Mouse (Mus musculus): ENCODE data around the gene Skap1. TPM values are rescaled to one million over a fixed set of nuclear protein-coding genes. Genes with fewer than 3 reads are reported as not detected.
A peak's percentile ranks its signal among the peaks of the same experiment; 100 is the strongest.

Gene Skap1
- polyA plus RNA-seq, 1 experiment from 2014 or later, result 1.8 TPM

DNA sequence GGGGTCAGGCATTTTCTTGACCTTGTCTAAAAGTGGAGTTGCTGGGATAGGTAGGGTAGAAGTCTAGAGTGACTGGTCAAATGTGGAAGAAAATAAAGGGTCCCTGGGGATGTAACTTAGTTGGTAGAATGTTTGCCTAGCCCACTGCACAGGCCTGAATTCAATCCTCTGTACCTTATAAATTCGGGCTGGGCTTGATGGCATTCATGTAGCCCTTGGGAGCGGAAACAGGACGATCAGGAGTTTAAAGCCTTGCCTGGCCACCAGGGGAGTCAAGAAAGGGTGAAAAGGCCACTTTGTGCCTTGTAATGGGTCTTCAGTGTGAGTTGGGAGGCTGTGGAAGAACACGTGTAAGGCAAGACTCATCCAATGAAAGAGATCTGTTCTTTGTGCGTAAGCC lies 325.6 kb downstream of the Skap1 start:
- peaks cover 8% of the 10 kb centered on the region; the same call in 1 of the 2 replicates for H3K4me1 ChIP-seq (ENCODE audit: control insufficient read depth, insufficient read depth, low read length)
- H3K36me3 ChIP-seq (ENCODE audit: control insufficient read depth, insufficient read depth, low read length), result no peaks in the 10 kb centered on the region
- peak overlapping the region; percentile 69 for H3K4me3 ChIP-seq (ENCODE audit: low read depth, low read length)
- H3K9me3 ChIP-seq (ENCODE audit: control insufficient read depth, low read length), result no peaks in the 10 kb centered on the region
- no peak for ATAC-seq (ENCODE audit: insufficient read depth, low FRiP score, low TSS enrichment)
- no peaks in the 10 kb centered on the region for H3K27me3 ChIP-seq (ENCODE audit: control insufficient read depth, insufficient read depth, low read length)
- WGBS, result 8% methylated on average over 5 of the region's 5 CpGs
- no peak for DNase-seq (ENCODE audit: low spot score)
- peak overlapping the region; percentile 91 for H3K9ac ChIP-seq (ENCODE audit: low read length)
- peak overlapping the region; percentile 72 for H3K4me2 ChIP-seq (ENCODE audit: low read depth)
- no peak overlapping the region for H3K27ac ChIP-seq (ENCODE audit: low read depth, low read length)

DNA sequence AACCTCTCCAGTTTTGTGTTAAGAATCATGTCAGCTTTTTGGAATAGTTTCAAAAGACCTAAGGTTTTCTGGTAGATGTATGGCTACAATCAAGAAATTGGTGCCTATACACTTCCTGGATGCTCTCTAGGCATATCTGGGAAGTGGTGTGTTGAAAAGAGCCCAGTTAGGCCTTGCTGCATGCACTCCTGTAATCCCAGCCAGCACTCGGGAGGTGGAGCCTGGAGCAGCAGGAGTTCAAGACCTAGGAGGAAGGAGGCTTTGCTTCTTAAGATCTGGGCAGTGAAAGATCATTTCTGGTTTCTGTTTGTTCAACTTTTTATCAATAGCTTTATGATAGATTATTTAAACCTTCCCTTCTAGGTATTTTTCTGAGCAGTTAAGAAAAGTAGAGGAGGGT lies 326.3 kb downstream of the Skap1 start:
- Histone ChIP-seq H3K9ac (ENCODE audit: low read length) (no peak overlapping the region), H3K9me3 (ENCODE audit: control insufficient read depth, low read length) (no peaks in the 10 kb centered on the region), H3K36me3 (ENCODE audit: control insufficient read depth, insufficient read depth, low read length) (no peaks in the 10 kb centered on the region), H3K4me2 (ENCODE audit: low read depth) (peak overlapping the region; percentile 72), H3K4me1 (ENCODE audit: control insufficient read depth, insufficient read depth, low read length) (peaks cover 8% of the 10 kb centered on the region; the same call in 1 of the 2 replicates), H3K4me3 (ENCODE audit: low read depth, low read length) (peak overlapping the region; percentile 69), H3K27ac (ENCODE audit: low read depth, low read length) (no peak overlapping the region), H3K27me3 (ENCODE audit: control insufficient read depth, insufficient read depth, low read length) (no peaks in the 10 kb centered on the region)
- no peak for ATAC-seq (ENCODE audit: insufficient read depth, low FRiP score, low TSS enrichment)
- WGBS, result 11% methylated on average over 1 of the region's 1 CpGs
- DNase-seq (ENCODE audit: low spot score), result no peak

DNA sequence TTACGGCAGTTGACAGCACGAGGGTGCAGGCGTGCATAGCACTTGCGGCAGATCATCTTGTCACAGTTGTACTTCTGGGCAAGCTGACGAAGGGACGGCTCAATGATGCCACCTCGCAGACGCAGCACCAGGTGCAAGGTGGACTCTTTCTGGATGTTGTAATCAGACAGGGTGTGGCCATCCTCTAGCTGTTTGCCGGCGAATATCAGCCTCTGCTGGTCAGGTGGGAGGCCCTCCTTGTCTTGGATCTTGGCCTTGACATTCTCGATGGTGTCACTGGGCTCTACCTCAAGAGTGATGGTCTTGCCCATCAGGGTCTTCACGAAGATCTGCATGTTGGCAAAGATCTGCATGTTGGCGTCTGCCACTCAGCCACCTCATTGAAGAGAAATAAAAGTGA lies 331.1 kb downstream of the Skap1 start:
- Histone ChIP-seq H3K9ac (ENCODE audit: low read length) (no peak overlapping the region), H3K4me3 (ENCODE audit: low read depth, low read length) (no peak overlapping the region), H3K4me1 (ENCODE audit: control insufficient read depth, insufficient read depth, low read length) (peaks cover 2% of the 10 kb centered on the region; the same call in 1 of the 2 replicates), H3K27me3 (ENCODE audit: control insufficient read depth, insufficient read depth, low read length) (no peaks in the 10 kb centered on the region), H3K36me3 (ENCODE audit: control insufficient read depth, insufficient read depth, low read length) (0 out of 2 replicates have a peak, but pooled peaks cover 6% of the 10 kb centered on the region), H3K27ac (ENCODE audit: low read depth, low read length) (no peak overlapping the region), H3K9me3 (ENCODE audit: control insufficient read depth, low read length) (no peaks in the 10 kb centered on the region), H3K4me2 (ENCODE audit: low read depth) (no peak overlapping the region)
- 96% methylated on average over 13 of the region's 13 CpGs for WGBS
- no peak for DNase-seq (ENCODE audit: low spot score)
- no peak for ATAC-seq (ENCODE audit: insufficient read depth, low FRiP score, low TSS enrichment)

- WGBS, result 97% methylated on average over 2 of the region's 2 CpGs
- H3K9me3 ChIP-seq (ENCODE audit: control insufficient read depth, low read length), result no peaks in the 10 kb centered on the region
Measured at GRCm38 (mm10) chr11:96796081-96796480, 331.7 kb downstream of the Skap1 start.

DNA sequence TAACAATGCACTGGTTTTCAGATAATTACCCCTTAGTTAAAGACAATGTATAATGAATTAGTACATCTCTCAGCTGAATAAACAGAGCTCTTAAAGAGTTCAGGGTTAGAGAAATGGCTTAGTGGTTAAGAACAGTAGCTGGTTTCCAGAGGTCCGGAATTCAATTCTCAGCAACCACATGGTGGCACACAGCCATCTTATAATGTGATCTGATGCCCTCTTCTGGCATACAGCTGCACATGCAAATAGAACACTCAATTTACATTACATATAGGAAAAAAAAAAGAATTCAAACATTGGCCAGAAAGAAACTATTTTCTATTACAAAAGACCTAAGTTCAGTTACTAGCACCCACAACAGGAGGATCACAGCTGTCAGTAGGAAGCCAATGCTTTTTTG lies 332.2 kb downstream of the Skap1 start:
- H3K4me3 ChIP-seq (ENCODE audit: low read depth, low read length), result no peak overlapping the region
- no peak overlapping the region for H3K4me2 ChIP-seq (ENCODE audit: low read depth)
- 90% methylated on average over 1 of the region's 1 CpGs for WGBS
- ATAC-seq (ENCODE audit: insufficient read depth, low FRiP score, low TSS enrichment) (no peak), DNase-seq (ENCODE audit: low spot score) (no peak)
- no peaks in the 10 kb centered on the region for H3K9me3 ChIP-seq (ENCODE audit: control insufficient read depth, low read length)
- H3K4me1 ChIP-seq (ENCODE audit: control insufficient read depth, insufficient read depth, low read length), result no peaks in the 10 kb centered on the region
- no peaks in the 10 kb centered on the region for H3K27me3 ChIP-seq (ENCODE audit: control insufficient read depth, insufficient read depth, low read length)
- H3K9ac ChIP-seq (ENCODE audit: low read length), result no peak overlapping the region
- H3K36me3 ChIP-seq (ENCODE audit: control insufficient read depth, insufficient read depth, low read length), result 0 out of 2 replicates have a peak, but pooled peaks cover 6% of the 10 kb centered on the region
- H3K27ac ChIP-seq (ENCODE audit: low read depth, low read length), result no peak overlapping the region

More at GRCm38 (mm10) chr11:96796081-96796480, 331.7 kb downstream of the Skap1 start:
- Histone ChIP-seq H3K4me1 (ENCODE audit: control insufficient read depth, insufficient read depth, low read length) (no peaks in the 10 kb centered on the region), H3K4me2 (ENCODE audit: low read depth) (no peak overlapping the region), H3K27me3 (ENCODE audit: control insufficient read depth, insufficient read depth, low read length) (no peaks in the 10 kb centered on the region), H3K9ac (ENCODE audit: low read length) (no peak overlapping the region), H3K36me3 (ENCODE audit: control insufficient read depth, insufficient read depth, low read length) (0 out of 2 replicates have a peak, but pooled peaks cover 6% of the 10 kb centered on the region), H3K4me3 (ENCODE audit: low read depth, low read length) (no peak overlapping the region), H3K27ac (ENCODE audit: low read depth, low read length) (no peak overlapping the region)
- ATAC-seq (ENCODE audit: insufficient read depth, low FRiP score, low TSS enrichment), result no peak
- DNase-seq (ENCODE audit: low spot score), result no peak

GRCm38 (mm10) chr11:96799511-96799910 lies 335.1 kb downstream of the Skap1 start:
- no peaks in the 10 kb centered on the region for H3K27me3 ChIP-seq (ENCODE audit: control insufficient read depth, insufficient read depth, low read length)
- no peak for DNase-seq (ENCODE audit: low spot score)
- no peaks in the 10 kb centered on the region for H3K4me1 ChIP-seq (ENCODE audit: control insufficient read depth, insufficient read depth, low read length)
- H3K9ac ChIP-seq (ENCODE audit: low read length), result no peak overlapping the region
- peaks cover 11% of the 10 kb centered on the region; the same call in 1 of the 2 replicates for H3K36me3 ChIP-seq (ENCODE audit: control insufficient read depth, insufficient read depth, low read length)
- no peak overlapping the region for H3K27ac ChIP-seq (ENCODE audit: low read depth, low read length)
- H3K4me3 ChIP-seq (ENCODE audit: low read depth, low read length), result no peak overlapping the region
- 92% methylated on average over 2 of the region's 2 CpGs for WGBS
- H3K9me3 ChIP-seq (ENCODE audit: control insufficient read depth, low read length), result no peaks in the 10 kb centered on the region
- no peak for ATAC-seq (ENCODE audit: insufficient read depth, low FRiP score, low TSS enrichment)
- no peak overlapping the region for H3K4me2 ChIP-seq (ENCODE audit: low read depth)

GRCm38 (mm10) chr11:96805606-96806005 lies 341.2 kb downstream of the Skap1 start:
- no peak for ATAC-seq (ENCODE audit: insufficient read depth, low FRiP score, low TSS enrichment)
- Histone ChIP-seq H3K9me3 (ENCODE audit: control insufficient read depth, low read length) (no peaks in the 10 kb centered on the region), H3K27ac (ENCODE audit: low read depth, low read length) (no peak overlapping the region), H3K4me1 (ENCODE audit: control insufficient read depth, insufficient read depth, low read length) (no peaks in the 10 kb centered on the region), H3K9ac (ENCODE audit: low read length) (no peak overlapping the region), H3K27me3 (ENCODE audit: control insufficient read depth, insufficient read depth, low read length) (no peaks in the 10 kb centered on the region), H3K4me2 (ENCODE audit: low read depth) (no peak overlapping the region), H3K36me3 (ENCODE audit: control insufficient read depth, insufficient read depth, low read length) (peaks cover 28% of the 10 kb centered on the region), H3K4me3 (ENCODE audit: low read depth, low read length) (no peak overlapping the region)
- DNase-seq (ENCODE audit: low spot score), result no peak
- WGBS, result 96% methylated on average over 5 of the region's 5 CpGs

GRCm38 (mm10) chr11:96808066-96808465 lies 343.7 kb downstream of the Skap1 start:
- peaks cover 25% of the 10 kb centered on the region for H3K36me3 ChIP-seq (ENCODE audit: control insufficient read depth, insufficient read depth, low read length)
- WGBS, result 79% methylated on average over 1 of the region's 1 CpGs
- no peak for ATAC-seq (ENCODE audit: insufficient read depth, low FRiP score, low TSS enrichment)

More at GRCm38 (mm10) chr11:96808066-96808465, 343.7 kb downstream of the Skap1 start:
- Histone ChIP-seq H3K4me1 (ENCODE audit: control insufficient read depth, insufficient read depth, low read length) (no peaks in the 10 kb centered on the region), H3K4me2 (ENCODE audit: low read depth) (no peak overlapping the region), H3K27ac (ENCODE audit: low read depth, low read length) (no peak overlapping the region), H3K27me3 (ENCODE audit: control insufficient read depth, insufficient read depth, low read length) (no peaks in the 10 kb centered on the region), H3K4me3 (ENCODE audit: low read depth, low read length) (no peak overlapping the region), H3K9ac (ENCODE audit: low read length) (no peak overlapping the region), H3K9me3 (ENCODE audit: control insufficient read depth, low read length) (no peaks in the 10 kb centered on the region)
- DNase-seq (ENCODE audit: low spot score), result peak; percentile 9
